Mouse (Mus musculus) liver, adult 2 months (tissue): ENCODE data around the gene Tmub1. TPM values are rescaled to one million over a fixed set of nuclear protein-coding genes. Genes with fewer than 3 reads are reported as not detected.
"Not testable (repeated sequence)": the region's sequence is repeated elsewhere in the genome, so short reads cannot be mapped to it uniquely, and the experiment has no call there.

Experiments used
- DNase-seq: peaks from one replicate; pipeline ENCODE4 v3.0.0-alpha.2; 2011; ENCODE audit warnings: low read depth, low spot score; ENCODE audit errors: extremely low read depth
- H3K27ac ChIP-seq: fragments of 200-500 bp; replicated peaks from 2 replicates; pipeline ENCODE4 v1.5.1; 2012; ENCODE audit warnings: low read depth, mild to moderate bottlenecking, control low read depth, inconsistent platforms, low read length; ENCODE audit not compliant: insufficient read depth
- H3K27me3 ChIP-seq: fragments of 200-500 bp; 2 replicates; pipeline ENCODE4 v1.6.1; 2012; ENCODE audit warnings: mild to moderate bottlenecking, moderate library complexity, low read length, inconsistent platforms; ENCODE audit not compliant: control insufficient read depth, insufficient read depth
- H3K36me3 ChIP-seq: fragments of 200-500 bp; 2 replicates; pipeline ENCODE4 v1.6.1; 2012; ENCODE audit warnings: low read length, inconsistent platforms; ENCODE audit not compliant: control insufficient read depth, insufficient read depth
- H3K4me1 ChIP-seq: fragments of 200-500 bp; 2 replicates; pipeline ENCODE4 v1.6.1; 2011; ENCODE audit warnings: low read length; ENCODE audit not compliant: control insufficient read depth, insufficient read depth
- H3K4me3 ChIP-seq: fragments of 200-500 bp; 2 replicates; pipeline ENCODE4 v1.5.1; 2011; ENCODE audit warnings: low read depth, mild to moderate bottlenecking, control low read depth, low read length, moderate library complexity; ENCODE audit not compliant: insufficient read depth
- H3K79me2 ChIP-seq: fragments of 200-500 bp; 2 replicates; pipeline ENCODE4 v1.6.1; 2012; ENCODE audit warnings: inconsistent platforms, mild to moderate bottlenecking, low read length, moderate library complexity; ENCODE audit not compliant: control insufficient read depth, insufficient read depth
- H3K9ac ChIP-seq: fragments of 200-500 bp; 2 replicates; pipeline ENCODE4 v1.6.1; 2012; ENCODE audit warnings: low read depth, mild to moderate bottlenecking, control low read depth, inconsistent platforms, low read length
- CTCF ChIP-seq: fragments of 200-500 bp; IDR thresholded peaks from 2 replicates; pipeline ENCODE4 v1.5.1; 2011; ENCODE audit warnings: low read depth, low read length, control low read depth
- POLR2A ChIP-seq: fragments of 200-500 bp; IDR thresholded peaks from 2 replicates; pipeline ENCODE4 v1.6.1; 2011; ENCODE audit warnings: low read length, control low read depth; ENCODE audit not compliant: insufficient read depth; ENCODE audit errors: extremely low read depth
- WGBS: fragments of 180-500 bp; shearing (Covaris S2); methylation state at CpG from one replicate; pipeline ENCODE4 v1.1.7; 2018; 5-methylcytosine and 5-hydroxymethylcytosine counted together
- polyA plus RNA-seq: library from polyadenylated mRNA; depleted of rRNA; stranded (reverse); fragments of >200 nt; gene quantifications from 2 replicates; pipeline ENCODE4 v1.2.3, GENCODE M21; 2012; rRNA removed
- total RNA-seq: library from RNA; depleted of rRNA; stranded (reverse); fragments of >200 nt; gene quantifications from 2 replicates; pipeline ENCODE4 v1.2.3, GENCODE M21; 2014; rRNA removed

The Tmub1 gene
- total and polyA plus RNA-seq, 2 experiments = 5.2 to 30.7 TPM

GRCm38 (mm10) chr5:24399686-24400085 lies 48.0 kb downstream of the Tmub1 start:
- peaks cover 2% of the 10 kb centered on the region; the same call in 1 of the 2 replicates for H3K79me2 ChIP-seq
- H3K27ac ChIP-seq = no peak overlapping the region
- TF ChIP-seq POLR2A (no peak), CTCF (no peak)
- WGBS = 91% methylated on average over 10 of the region's 10 CpGs
- H3K27me3 ChIP-seq = no peaks in the 10 kb centered on the region
- peaks cover 2% of the 10 kb centered on the region; the same call in 1 of the 2 replicates for H3K36me3 ChIP-seq
- no peak overlapping the region for H3K4me3 ChIP-seq
- no peaks in the 10 kb centered on the region for H3K4me1 ChIP-seq
- no peak overlapping the region for H3K9ac ChIP-seq
- DNase-seq = no peak

- not testable (repeated sequence) for H3K9ac ChIP-seq, H3K4me1 ChIP-seq, DNase-seq, H3K27ac ChIP-seq, H3K79me2 ChIP-seq, H3K36me3 ChIP-seq, H3K4me3 ChIP-seq, H3K27me3 ChIP-seq
- 67% methylated on average over 6 of the region's 6 CpGs for WGBS
Measured at GRCm38 (mm10) chr5:24396254-24396653, 51.4 kb downstream of the Tmub1 start.

Other genes starting within 250 kb of the Tmub1 start
- 0.13 TPM in 1 of 2 replicates, not detected in the other for gene Kcnh2, start 96.2 kb downstream of the Tmub1 start, total RNA-seq
- gene Kcnh2, start 96.2 kb downstream of the Tmub1 start, polyA plus RNA-seq = 0.21 TPM in 1 of 2 replicates, not detected in the other
- 1.1 and 2.0 TPM in 2 replicates for gene Nos3, start 83.0 kb downstream of the Tmub1 start, total RNA-seq
- gene Nos3, start 83.0 kb downstream of the Tmub1 start, polyA plus RNA-seq = 2.6 and 2.9 TPM in 2 replicates
- 0.09 and 0.27 TPM in 2 replicates for gene Atg9b, start 55.7 kb downstream of the Tmub1 start, total RNA-seq
- gene Atg9b, start 55.7 kb downstream of the Tmub1 start, polyA plus RNA-seq = 0.05 and 0.35 TPM in 2 replicates
- 21.5 and 25.2 TPM in 2 replicates for gene Abcb8, start 54.2 kb downstream of the Tmub1 start, total RNA-seq
- gene Abcb8, start 54.2 kb downstream of the Tmub1 start, polyA plus RNA-seq = 69.9 and 71.0 TPM in 2 replicates
- gene Asic3, start 34.5 kb downstream of the Tmub1 start, total RNA-seq = not detected in 2 replicates
- gene Asic3, start 34.5 kb downstream of the Tmub1 start, polyA plus RNA-seq = 0.12 and 0.84 TPM in 2 replicates
- 9.5 and 10.0 TPM in 2 replicates for gene Cdk5, start 24.3 kb downstream of the Tmub1 start, total RNA-seq
- gene Cdk5, start 24.3 kb downstream of the Tmub1 start, polyA plus RNA-seq = 34.6 and 38.4 TPM in 2 replicates
- 15.4 and 22.7 TPM in 2 replicates for gene Slc4a2, start 24.0 kb downstream of the Tmub1 start, total RNA-seq
- 33.5 and 40.4 TPM in 2 replicates for gene Slc4a2, start 24.0 kb downstream of the Tmub1 start, polyA plus RNA-seq
- 22.3 and 28.5 TPM in 2 replicates for gene Fastk, start 2.6 kb downstream of the Tmub1 start, total RNA-seq
- 104 and 166 TPM in 2 replicates for gene Fastk, start 2.6 kb downstream of the Tmub1 start, polyA plus RNA-seq
- 13.8 and 17.9 TPM in 2 replicates for gene Agap3, start 4.3 kb upstream of the Tmub1 start, total RNA-seq
- 33.7 and 37.8 TPM in 2 replicates for gene Agap3, start 4.3 kb upstream of the Tmub1 start, polyA plus RNA-seq
- gene Gbx1, start 79.3 kb upstream of the Tmub1 start, total RNA-seq = not detected in 2 replicates
- gene Gbx1, start 79.3 kb upstream of the Tmub1 start, polyA plus RNA-seq = 0.02 TPM in 1 of 2 replicates, not detected in the other
- 0.13 TPM in 1 of 2 replicates, not detected in the other for gene Asb10, start 93.1 kb upstream of the Tmub1 start, total RNA-seq
- gene Asb10, start 93.1 kb upstream of the Tmub1 start, polyA plus RNA-seq = 0.06 and 0.10 TPM in 2 replicates
- gene 4931409K22Rik, start 109.0 kb upstream of the Tmub1 start, total RNA-seq = not detected in 2 replicates
- not detected in 2 replicates for gene 4931409K22Rik, start 109.0 kb upstream of the Tmub1 start, polyA plus RNA-seq
- 25.0 and 25.9 TPM in 2 replicates for gene Abcf2, start 129.6 kb upstream of the Tmub1 start, total RNA-seq
- 27.1 and 31.9 TPM in 2 replicates for gene Abcf2, start 129.6 kb upstream of the Tmub1 start, polyA plus RNA-seq
- 9.5 and 14.2 TPM in 2 replicates for gene Chpf2, start 138.9 kb upstream of the Tmub1 start, total RNA-seq
- gene Chpf2, start 138.9 kb upstream of the Tmub1 start, polyA plus RNA-seq = 21.1 and 22.4 TPM in 2 replicates
- 0.55 and 1.3 TPM in 2 replicates for gene Smarcd3, start 176.6 kb upstream of the Tmub1 start, total RNA-seq
- 1.3 TPM in 2 replicates for gene Smarcd3, start 176.6 kb upstream of the Tmub1 start, polyA plus RNA-seq
- 14.4 and 19.6 TPM in 2 replicates for gene Nub1, start 237.7 kb upstream of the Tmub1 start, total RNA-seq
- gene Nub1, start 237.7 kb upstream of the Tmub1 start, polyA plus RNA-seq = 19.9 and 20.2 TPM in 2 replicates